Mouse (Mus musculus) embryonic facial prominence, embryonic 10.5 days (tissue): Measurements from ENCODE around the gene Vmn2r-ps130. TPM values are rescaled to one million over a fixed set of nuclear protein-coding genes. Genes with fewer than 3 reads are reported as not detected.
"Not testable (repeated sequence)": the region's sequence is repeated elsewhere in the genome, so short reads cannot be mapped to it uniquely, and the experiment has no call there.

ENCODE experiments used
- DNase-seq: peaks from one replicate; pipeline ENCODE4 v3.0.0-alpha.2; 2017; ENCODE audit warnings: low spot score
- H3K27ac ChIP-seq: fragments of 300-500 bp; sonication (generic); replicated peaks from 2 replicates; pipeline ENCODE4 v1.5.1; 2016; ENCODE audit warnings: mild to moderate bottlenecking
- H3K27me3 ChIP-seq: fragments of 300-500 bp; sonication (generic); replicated peaks from 2 replicates; pipeline ENCODE4 v1.6.1; 2016; ENCODE audit warnings: low read depth, mild to moderate bottlenecking; ENCODE audit not compliant: poor library complexity, severe bottlenecking
- H3K36me3 ChIP-seq: fragments of 300-500 bp; sonication (generic); replicated peaks from 2 replicates; pipeline ENCODE4 v1.6.1; 2016; ENCODE audit warnings: mild to moderate bottlenecking, moderate library complexity
- H3K4me1 ChIP-seq: fragments of 300-500 bp; sonication (generic); 2 replicates; pipeline ENCODE4 v1.6.1; 2016
- H3K4me3 ChIP-seq: fragments of 300-500 bp; sonication (generic); 2 replicates; pipeline ENCODE4 v1.5.1; 2016; ENCODE audit warnings: mild to moderate bottlenecking, moderate library complexity
- H3K9me3 ChIP-seq: fragments of 300-500 bp; sonication (generic); 2 replicates; pipeline ENCODE4 v1.6.1; 2016; ENCODE audit warnings: mild to moderate bottlenecking
- WGBS: fragments of 180-500 bp; shearing (Covaris S2); methylation state at CpG from one replicate; pipeline ENCODE4 v1.1.7; 2016; 5-methylcytosine and 5-hydroxymethylcytosine counted together
- polyA plus RNA-seq: library from polyadenylated mRNA; unstranded; fragments of >200 nt; fragmentation: Nextera tagmentation; extraction: Ambion mirVana; gene quantifications from 2 replicates; pipeline ENCODE4 v1.2.1, GENCODE M21; 2016

The Vmn2r-ps130 gene
- polyA plus RNA-seq, result not detected in 2 replicates

DNA sequence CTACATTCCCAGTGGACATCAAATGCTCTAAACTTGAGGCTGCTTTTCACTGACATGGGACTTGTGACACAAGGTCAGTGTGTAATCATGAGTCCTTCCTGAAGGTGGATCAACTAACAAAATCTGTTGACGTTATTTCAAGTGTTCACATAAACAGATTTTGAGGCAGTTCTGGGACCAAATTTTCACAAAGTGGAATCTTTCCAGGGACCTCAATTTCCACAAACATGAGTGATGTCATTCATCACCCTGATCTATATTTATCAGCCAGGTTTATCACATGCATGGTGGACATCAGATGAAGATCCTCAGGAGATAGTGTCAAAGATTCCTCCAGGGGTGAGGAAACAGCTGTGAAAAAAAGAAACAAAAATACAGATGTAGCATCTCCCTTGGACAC, at the start of gene Vmn2r-ps130:
Vmn2r-ps130 (plus strand) TSS at position 301 of the 400 bp plus-strand sequence.
- H3K9me3 ChIP-seq, DNase-seq, H3K27me3 ChIP-seq, H3K36me3 ChIP-seq, H3K4me1 ChIP-seq, H3K27ac ChIP-seq, H3K4me3 ChIP-seq: not testable (repeated sequence)
- 70% methylated on average over 1 of the region's 1 CpGs for WGBS

Other genes with a start within 250 kb of the Vmn2r-ps130 start
- 15.2 and 18.1 TPM in 2 replicates for gene Zfp945, start 194.0 kb upstream of the Vmn2r-ps130 start, polyA plus RNA-seq
- not detected in 2 replicates for gene Vmn2r113, start 118.2 kb upstream of the Vmn2r-ps130 start, polyA plus RNA-seq
- 12.8 and 13.3 TPM in 2 replicates for gene Zfp40, start 132.1 kb downstream of the Vmn2r-ps130 start, polyA plus RNA-seq